ENCODE assay signal across 10 mouse cellular contexts in the genomic region with DNA sequence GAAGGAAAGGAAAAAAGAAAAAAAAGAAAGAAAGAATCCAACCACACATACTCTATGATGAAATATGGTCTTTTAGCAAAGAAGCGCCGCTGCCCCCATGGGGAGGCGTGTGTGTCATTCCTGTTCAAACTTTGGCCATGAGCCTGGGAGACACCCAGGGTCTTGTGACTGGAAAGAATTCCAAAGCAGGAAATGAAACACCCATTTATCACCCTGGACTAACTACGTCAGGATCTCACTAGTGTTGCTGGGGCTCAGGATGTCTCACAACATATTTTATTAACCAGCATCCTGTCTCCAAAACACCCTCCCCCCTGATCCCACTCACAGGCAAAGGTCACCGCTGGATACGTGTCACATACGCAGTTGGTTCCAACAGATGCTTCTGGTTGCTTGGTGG. TPM values are rescaled to one million over a fixed set of nuclear protein-coding genes. Genes with fewer than 3 reads are reported as not detected.
A peak's percentile ranks its signal among the peaks of the same experiment; 100 is the strongest.
DNase-seq lines count a peak whose midpoint lies in the region; ATAC-seq lines count a peak whose summit lies in the region.
"Had no signal": no experiment of that assay in that cellular context is flagged by ENCODE, and none has a peak within 500 bp of the region (broad histone marks: within the 10 kb centered on the region; RNA-seq: fewer than 3 reads in every experiment).

No protein-coding gene starts in this region.

- 57% methylated on average over 7 of the region's 7 CpGs for WGBS in heart, embryonic 12.5 days
- WGBS in heart, embryonic 13.5 days: 44% methylated on average over 7 of the region's 7 CpGs
- 87% methylated on average over 7 of the region's 7 CpGs for WGBS in hindbrain, embryonic 12.5 days

- H3K9me3 ChIP-seq in heart, embryonic 12.5 days (replicated peaks): no peaks in the 10 kb centered on the region
- no peaks in the 10 kb centered on the region for H3K9me3 ChIP-seq in heart, embryonic 13.5 days
- H3K9me3 ChIP-seq in hindbrain, embryonic 12.5 days (replicated peaks): no peaks in the 10 kb centered on the region
- H3K9me3 ChIP-seq: neural tube, embryonic 12.5 days; stomach, embryonic 15.5 days had no signal

- peaks cover 56% of the 10 kb centered on the region for H3K4me1 ChIP-seq in heart, embryonic 12.5 days (replicated peaks)
- H3K4me1 ChIP-seq in heart, embryonic 13.5 days: peaks cover 60% of the 10 kb centered on the region
- H3K4me1 ChIP-seq in hindbrain, embryonic 12.5 days: peaks cover 14% of the 10 kb centered on the region

- H3K36me3 ChIP-seq in heart, embryonic 12.5 days: no peaks in the 10 kb centered on the region
- H3K36me3 ChIP-seq in heart, embryonic 13.5 days: no peaks in the 10 kb centered on the region
- H3K36me3 ChIP-seq in hindbrain, embryonic 12.5 days: no peaks in the 10 kb centered on the region
- H3K36me3 ChIP-seq: neural tube, embryonic 12.5 days; stomach, embryonic 15.5 days had no signal

- ATAC-seq in heart, embryonic 12.5 days (ENCODE audit: insufficient number of reproducible peaks, low FRiP score): no peak
- no peak for ATAC-seq in heart, embryonic 13.5 days (ENCODE audit: extremely low read depth, insufficient number of reproducible peaks, low FRiP score, low TSS enrichment)
- no peak for ATAC-seq in hindbrain, embryonic 12.5 days (ENCODE audit: low FRiP score)
- no peak for ATAC-seq in cerebellum, adult (ENCODE audit: insufficient number of reproducible peaks, low FRiP score, low TSS enrichment)

- no peak overlapping the region for H3K9ac ChIP-seq in heart, embryonic 12.5 days
- H3K9ac ChIP-seq in heart, embryonic 13.5 days: no peak overlapping the region
- no peak overlapping the region for H3K9ac ChIP-seq in hindbrain, embryonic 12.5 days
- H3K9ac ChIP-seq: neural tube, embryonic 12.5 days; stomach, embryonic 15.5 days had no signal

- DNase-seq in heart, adult 11 months: peak; percentile 97
- DNase-seq in kidney, postnatal 25 days: peak; percentile 78 to 87
- DNase-seq in skeletal muscle tissue, adult 2 months (ENCODE audit: low read depth, low spot score): peak; percentile 51
- DNase-seq in frontal cortex, postnatal 10 days (ENCODE audit: low spot score in 2 of 2): no peak

- H3K4me3 ChIP-seq in heart, embryonic 12.5 days: no peak overlapping the region
- H3K4me3 ChIP-seq in heart, embryonic 13.5 days: no peak overlapping the region
- no peak overlapping the region for H3K4me3 ChIP-seq in hindbrain, embryonic 12.5 days
- H3K4me3 ChIP-seq: neural tube, embryonic 12.5 days; stomach, embryonic 15.5 days had no signal

- no peak overlapping the region for H3K4me2 ChIP-seq in heart, embryonic 12.5 days
- H3K4me2 ChIP-seq in heart, embryonic 13.5 days: no peak overlapping the region
- H3K4me2 ChIP-seq in hindbrain, embryonic 12.5 days (replicated peaks): no peak overlapping the region
- H3K4me2 ChIP-seq: neural tube, embryonic 12.5 days; stomach, embryonic 15.5 days had no signal

- H3K27me3 ChIP-seq in heart, embryonic 12.5 days (replicated peaks): no peaks in the 10 kb centered on the region
- no peaks in the 10 kb centered on the region for H3K27me3 ChIP-seq in heart, embryonic 13.5 days (replicated peaks)
- H3K27me3 ChIP-seq in hindbrain, embryonic 12.5 days: no peaks in the 10 kb centered on the region
- H3K27me3 ChIP-seq: neural tube, embryonic 12.5 days; stomach, embryonic 15.5 days had no signal

- H3K27ac ChIP-seq in heart, embryonic 12.5 days (ENCODE audit: poor library complexity, severe bottlenecking): no peak overlapping the region
- peak overlapping the region; percentile 37; the same call in 1 of the 2 replicates for H3K27ac ChIP-seq in heart, embryonic 13.5 days (replicated peaks)
- no peak overlapping the region for H3K27ac ChIP-seq in hindbrain, embryonic 12.5 days
- H3K27ac ChIP-seq: neural tube, embryonic 12.5 days; stomach, embryonic 15.5 days had no signal

RNA-seq across cellular contexts. Expression of a gene that starts 21.3 kb away (rescaled TPM):
- 0.76 and 1.3 TPM in 2 replicates for polyA plus RNA-seq in heart, embryonic 12.5 days (2016; fragmentation: Nextera tagmentation; extraction: Ambion mirVana)
- 1.0 and 1.4 TPM in 2 replicates for polyA plus RNA-seq in heart, embryonic 13.5 days (2015; fragmentation: Nextera tagmentation; extraction: Ambion mirVana)
- 0.96 and 1.3 TPM in 2 replicates for polyA plus RNA-seq in hindbrain, embryonic 12.5 days (2016; fragmentation: Nextera tagmentation; extraction: Ambion mirVana)

RNA-seq across cellular contexts. Expression of a gene that starts 31.8 kb away (rescaled TPM):
- polyA plus RNA-seq in heart, embryonic 12.5 days (2016; fragmentation: Nextera tagmentation; extraction: Ambion mirVana): 81.4 and 84.0 TPM in 2 replicates
- 85.2 and 89.5 TPM in 2 replicates for polyA plus RNA-seq in heart, embryonic 13.5 days (2015; fragmentation: Nextera tagmentation; extraction: Ambion mirVana)
- polyA plus RNA-seq in hindbrain, embryonic 12.5 days (2016; fragmentation: Nextera tagmentation; extraction: Ambion mirVana): 102 and 106 TPM in 2 replicates

RNA-seq across cellular contexts. Expression of a gene that starts 32.5 kb away (rescaled TPM):
- 0.10 and 0.19 TPM in 2 replicates for polyA plus RNA-seq in heart, embryonic 12.5 days (2016; fragmentation: Nextera tagmentation; extraction: Ambion mirVana)
- 0.09 and 0.15 TPM in 2 replicates for polyA plus RNA-seq in heart, embryonic 13.5 days (2015; fragmentation: Nextera tagmentation; extraction: Ambion mirVana)
- polyA plus RNA-seq in hindbrain, embryonic 12.5 days (2016; fragmentation: Nextera tagmentation; extraction: Ambion mirVana): 1.7 and 3.2 TPM in 2 replicates

RNA-seq across cellular contexts. Expression of a gene that starts 32.5 kb away (rescaled TPM):
- 24.4 and 25.5 TPM in 2 replicates for polyA plus RNA-seq in heart, embryonic 12.5 days (2016; fragmentation: Nextera tagmentation; extraction: Ambion mirVana)
- polyA plus RNA-seq in heart, embryonic 13.5 days (2015; fragmentation: Nextera tagmentation; extraction: Ambion mirVana): 19.9 and 20.4 TPM in 2 replicates
- 16.1 and 16.6 TPM in 2 replicates for polyA plus RNA-seq in hindbrain, embryonic 12.5 days (2016; fragmentation: Nextera tagmentation; extraction: Ambion mirVana)

RNA-seq across cellular contexts. Expression of a gene that starts 50.9 kb away (rescaled TPM):
- not detected in 2 replicates for polyA plus RNA-seq in heart, embryonic 12.5 days (2016; fragmentation: Nextera tagmentation; extraction: Ambion mirVana)
- 0.08 and 0.11 TPM in 2 replicates for polyA plus RNA-seq in heart, embryonic 13.5 days (2015; fragmentation: Nextera tagmentation; extraction: Ambion mirVana)
- 0.30 and 0.72 TPM in 2 replicates for polyA plus RNA-seq in hindbrain, embryonic 12.5 days (2016; fragmentation: Nextera tagmentation; extraction: Ambion mirVana)
- polyA plus RNA-seq: stomach, embryonic 15.5 days had no signal

Comparison
In these comparisons a context has a peak if more than half of its experiments do, and no peak if none do; other contexts are left out.
1. DNase-seq: peak in heart, adult 11 months (single experiment), kidney, postnatal 25 days (2 of 2) and skeletal muscle tissue, adult 2 months (single experiment); none in frontal cortex, postnatal 10 days (0 of 2).